Mouse (Mus musculus): Measurements from ENCODE around the gene Mrpl12.

- TF ChIP-seq CTCF (IDR thresholded peaks at IDR 0.05; ENCODE audit: borderline replicate concordance, insufficient read depth, low read depth, low read length) (no peak), POLR2A (IDR thresholded peaks at IDR 0.05; ENCODE audit: borderline replicate concordance, insufficient read depth, low read length) (no peak)
Observed at GRCm38 (mm10) chr11:120501701-120502100, 17.3 kb downstream of the Mrpl12 start.

Measured in cerebellum, adult 2 months (tissue).